Mouse (Mus musculus): ENCODE data around the gene Lama4. TPM values are rescaled to one million over a fixed set of nuclear protein-coding genes. Genes with fewer than 3 reads are reported as not detected.

Lama4 gene
- under 1 TPM in 1 of 2 experiments, not detected in 1; 0.26 TPM for total RNA-seq (2023)

GRCm38 (mm10) chr10:38965075-38965781 is at the start of gene Lama4:
Lama4 (plus strand) TSS chr10:38965515.

GRCm38 (mm10) chr10:39133462-39134310 is 168.4 kb downstream of the Lama4 start, which contains the start of the genes Fam229b and Tube1:
Fam229b (minus strand) TSS chr10:39133914.
Tube1 (plus strand) TSS chr10:39133976.

Other genes with a start within 250 kb of the Lama4 start
- gene Rfpl4b, start 143.7 kb upstream of the Lama4 start, total RNA-seq (2023): not detected
- not detected for gene Fam229b, start 168.4 kb downstream of the Lama4 start, total RNA-seq (2023)
- gene Tube1, start 168.5 kb downstream of the Lama4 start, total RNA-seq (2023): 1 to 10 TPM; 7.8 to 8.4 TPM
- gene Ccn6, start 198.3 kb downstream of the Lama4 start, total RNA-seq (2023): under 1 TPM; 0.38 to 0.41 TPM